Mouse (Mus musculus): ENCODE measurements at regions not wholly inside any gene's neighbourhood (a gene's known extent, or its start where the extent isn't known, plus 50 kb on each side); places are given as distances from the start of the nearest gene placed in this dataset.

GRCm38 (mm10) chr2:61250068-61250800, 287.2 kb upstream of the Rbms1 start:
- no peak for TF ChIP-seq CTCF (IDR thresholded peaks at IDR 0.05; ENCODE audit: extremely low read depth, insufficient read depth, insufficient read length, insufficient replicate concordance)
- TF ChIP-seq POLR2A (IDR thresholded peaks at IDR 0.05; ENCODE audit: low read depth, low read length): no peak
- 89% methylated on average over 9 of the region's 9 CpGs for WGBS
- no peak for DNase-seq (ENCODE audit: low read depth in 1 of 2, low spot score in 2 of 2)

GRCm38 (mm10) chr2:61247956-61248355, 285.0 kb upstream of the Rbms1 start:
- H3K4me3 ChIP-seq (ENCODE audit: extremely low read depth, insufficient read depth, insufficient read length): no peak overlapping the region
- DNase-seq (ENCODE audit: low read depth in 1 of 2, low spot score in 2 of 2): no peak
- H3K36me3 ChIP-seq (ENCODE audit: control insufficient read depth, insufficient read depth, low read length): no peaks in the 10 kb centered on the region
- 73% methylated on average over 4 of the region's 4 CpGs for WGBS
- H3K27ac ChIP-seq (ENCODE audit: insufficient read depth, low read length): no peak overlapping the region
- H3K4me1 ChIP-seq (ENCODE audit: control insufficient read depth, insufficient read depth, insufficient read length): no peaks in the 10 kb centered on the region
- TF ChIP-seq CTCF (IDR thresholded peaks at IDR 0.05; ENCODE audit: extremely low read depth, insufficient read depth, insufficient read length, insufficient replicate concordance) (no peak), POLR2A (IDR thresholded peaks at IDR 0.05; ENCODE audit: low read depth, low read length) (no peak)
- H3K27me3 ChIP-seq (ENCODE audit: control insufficient read depth, insufficient read depth, low read length): no peaks in the 10 kb centered on the region

More at GRCm38 (mm10) chr2:61250068-61250800, 287.2 kb upstream of the Rbms1 start:
- no peaks in the 10 kb centered on the region for H3K27me3 ChIP-seq (ENCODE audit: control insufficient read depth, insufficient read depth, low read length)
- H3K4me1 ChIP-seq (ENCODE audit: control insufficient read depth, insufficient read depth, insufficient read length): no peaks in the 10 kb centered on the region
- H3K27ac ChIP-seq (ENCODE audit: insufficient read depth, low read length): no peak overlapping the region
- H3K4me3 ChIP-seq (ENCODE audit: extremely low read depth, insufficient read depth, insufficient read length): no peak overlapping the region
- H3K36me3 ChIP-seq (ENCODE audit: control insufficient read depth, insufficient read depth, low read length): no peaks in the 10 kb centered on the region

- H3K4me1 ChIP-seq (ENCODE audit: control insufficient read depth, insufficient read depth, insufficient read length): no peaks in the 10 kb centered on the region
- TF ChIP-seq POLR2A (IDR thresholded peaks at IDR 0.05; ENCODE audit: low read depth, low read length) (no peak), CTCF (IDR thresholded peaks at IDR 0.05; ENCODE audit: extremely low read depth, insufficient read depth, insufficient read length, insufficient replicate concordance) (no peak)
- H3K36me3 ChIP-seq (ENCODE audit: control insufficient read depth, insufficient read depth, low read length): no peaks in the 10 kb centered on the region
- no peak overlapping the region for H3K27ac ChIP-seq (ENCODE audit: insufficient read depth, low read length)
- no peak overlapping the region for H3K4me3 ChIP-seq (ENCODE audit: extremely low read depth, insufficient read depth, insufficient read length)
- H3K27me3 ChIP-seq (ENCODE audit: control insufficient read depth, insufficient read depth, low read length): no peaks in the 10 kb centered on the region
- 86% methylated on average over 2 of the region's 2 CpGs for WGBS
- DNase-seq (ENCODE audit: low read depth in 1 of 2, low spot score in 2 of 2): no peak
These were observed 284.3 kb upstream of the Rbms1 start for GRCm38 (mm10) chr2:61247336-61247735.

- 41% methylated on average over 3 of the region's 3 CpGs for WGBS
- Histone ChIP-seq H3K36me3 (ENCODE audit: control insufficient read depth, insufficient read depth, low read length) (no peaks in the 10 kb centered on the region), H3K4me3 (ENCODE audit: extremely low read depth, insufficient read depth, insufficient read length) (no peak overlapping the region), H3K4me1 (ENCODE audit: control insufficient read depth, insufficient read depth, insufficient read length) (no peaks in the 10 kb centered on the region), H3K27ac (ENCODE audit: insufficient read depth, low read length) (no peak overlapping the region), H3K27me3 (ENCODE audit: control insufficient read depth, insufficient read depth, low read length) (no peaks in the 10 kb centered on the region)
- TF ChIP-seq POLR2A (IDR thresholded peaks at IDR 0.05; ENCODE audit: low read depth, low read length): no peak
- no peak for TF ChIP-seq CTCF (IDR thresholded peaks at IDR 0.05; ENCODE audit: extremely low read depth, insufficient read depth, insufficient read length, insufficient replicate concordance)
- DNase-seq (ENCODE audit: low read depth in 1 of 2, low spot score in 2 of 2): no peak
These were observed 283.8 kb upstream of the Rbms1 start for GRCm38 (mm10) chr2:61246691-61247258.

GRCm38 (mm10) chr2:61245526-61245925, 282.5 kb upstream of the Rbms1 start:
- 91% methylated on average over 7 of the region's 7 CpGs for WGBS
- Histone ChIP-seq H3K4me1 (ENCODE audit: control insufficient read depth, insufficient read depth, insufficient read length) (no peaks in the 10 kb centered on the region), H3K27ac (ENCODE audit: insufficient read depth, low read length) (no peak overlapping the region), H3K27me3 (ENCODE audit: control insufficient read depth, insufficient read depth, low read length) (no peaks in the 10 kb centered on the region), H3K36me3 (ENCODE audit: control insufficient read depth, insufficient read depth, low read length) (no peaks in the 10 kb centered on the region), H3K4me3 (ENCODE audit: extremely low read depth, insufficient read depth, insufficient read length) (no peak overlapping the region)
- TF ChIP-seq CTCF (IDR thresholded peaks at IDR 0.05; ENCODE audit: extremely low read depth, insufficient read depth, insufficient read length, insufficient replicate concordance): no peak
- TF ChIP-seq POLR2A (IDR thresholded peaks at IDR 0.05; ENCODE audit: low read depth, low read length): no peak
- DNase-seq (ENCODE audit: low read depth in 1 of 2, low spot score in 2 of 2): no peak

GRCm38 (mm10) chr2:61221676-61222075, 258.7 kb upstream of the Rbms1 start:
- no peak for DNase-seq (ENCODE audit: low read depth in 1 of 2, low spot score in 2 of 2)

GRCm38 (mm10) chr2:61221157-61221556, 258.2 kb upstream of the Rbms1 start:
- Histone ChIP-seq H3K4me3 (ENCODE audit: extremely low read depth, insufficient read depth, insufficient read length) (no peak overlapping the region), H3K4me1 (ENCODE audit: control insufficient read depth, insufficient read depth, insufficient read length) (no peaks in the 10 kb centered on the region), H3K27ac (ENCODE audit: insufficient read depth, low read length) (no peak overlapping the region), H3K36me3 (ENCODE audit: control insufficient read depth, insufficient read depth, low read length) (no peaks in the 10 kb centered on the region), H3K27me3 (ENCODE audit: control insufficient read depth, insufficient read depth, low read length) (no peaks in the 10 kb centered on the region)
- no peak for DNase-seq (ENCODE audit: low read depth in 1 of 2, low spot score in 2 of 2)
- 86% methylated on average over 2 of the region's 2 CpGs for WGBS
- TF ChIP-seq POLR2A (IDR thresholded peaks at IDR 0.05; ENCODE audit: low read depth, low read length): no peak
- TF ChIP-seq CTCF (IDR thresholded peaks at IDR 0.05; ENCODE audit: extremely low read depth, insufficient read depth, insufficient read length, insufficient replicate concordance): no peak

More at GRCm38 (mm10) chr2:61221676-61222075, 258.7 kb upstream of the Rbms1 start:
- Histone ChIP-seq H3K4me3 (ENCODE audit: extremely low read depth, insufficient read depth, insufficient read length) (no peak overlapping the region), H3K36me3 (ENCODE audit: control insufficient read depth, insufficient read depth, low read length) (no peaks in the 10 kb centered on the region), H3K4me1 (ENCODE audit: control insufficient read depth, insufficient read depth, insufficient read length) (no peaks in the 10 kb centered on the region), H3K27me3 (ENCODE audit: control insufficient read depth, insufficient read depth, low read length) (no peaks in the 10 kb centered on the region), H3K27ac (ENCODE audit: insufficient read depth, low read length) (no peak overlapping the region)
- TF ChIP-seq POLR2A (IDR thresholded peaks at IDR 0.05; ENCODE audit: low read depth, low read length): no peak
- TF ChIP-seq CTCF (IDR thresholded peaks at IDR 0.05; ENCODE audit: extremely low read depth, insufficient read depth, insufficient read length, insufficient replicate concordance): no peak
- WGBS: 76% methylated on average over 3 of the region's 3 CpGs
